Mouse (Mus musculus): ENCODE data around the gene Hmcn1.

Gene Hmcn1

GRCm38 (mm10) chr1:150993162-150994064, at the start of gene Hmcn1:
Hmcn1 (minus strand) TSS chr1:150993435.
- no peak for DNase-seq

- no peak for DNase-seq
Measured at GRCm38 (mm10) chr1:151040945-151041649, 47.9 kb upstream of the Hmcn1 start.

GRCm38 (mm10) chr1:151040290-151040689, 47.1 kb upstream of the Hmcn1 start:
- no peak for DNase-seq

- DNase-seq: no peak
Measured at GRCm38 (mm10) chr1:151039189-151039588, 46.0 kb upstream of the Hmcn1 start.

GRCm38 (mm10) chr1:151038566-151038965, 45.3 kb upstream of the Hmcn1 start:
- no peak for DNase-seq

GRCm38 (mm10) chr1:151036405-151036985, 43.3 kb upstream of the Hmcn1 start:
- no peak for DNase-seq

GRCm38 (mm10) chr1:151035766-151036165, 42.5 kb upstream of the Hmcn1 start:
- DNase-seq: no peak

- peak; percentile 36 for DNase-seq
Measured at GRCm38 (mm10) chr1:151034993-151035592, 41.9 kb upstream of the Hmcn1 start.

GRCm38 (mm10) chr1:151033291-151033690, 40.1 kb upstream of the Hmcn1 start:
- DNase-seq: no peak

- no peak for DNase-seq
Measured at GRCm38 (mm10) chr1:151031581-151031980, 38.3 kb upstream of the Hmcn1 start.

- no peak for DNase-seq
Measured at GRCm38 (mm10) chr1:151031086-151031485, 37.9 kb upstream of the Hmcn1 start.

GRCm38 (mm10) chr1:151025049-151025773, 32.0 kb upstream of the Hmcn1 start:
- DNase-seq: no peak

GRCm38 (mm10) chr1:151019273-151019890, 26.1 kb upstream of the Hmcn1 start:
- no peak for DNase-seq

- DNase-seq: peak; percentile 39
Measured at GRCm38 (mm10) chr1:151011056-151011455, 17.8 kb upstream of the Hmcn1 start.

GRCm38 (mm10) chr1:151009115-151009797, 16.0 kb upstream of the Hmcn1 start:
- peak; percentile 61 for DNase-seq

GRCm38 (mm10) chr1:151007747-151008146, 14.5 kb upstream of the Hmcn1 start:
- DNase-seq: no peak

GRCm38 (mm10) chr1:151004007-151004406, 10.8 kb upstream of the Hmcn1 start:
- DNase-seq: no peak

- no peak for DNase-seq
Measured at GRCm38 (mm10) chr1:151001868-151002428, 8.7 kb upstream of the Hmcn1 start.

- no peak for DNase-seq
Measured at GRCm38 (mm10) chr1:151000714-151001113, 7.5 kb upstream of the Hmcn1 start.

GRCm38 (mm10) chr1:150994612-150995011, 1.4 kb upstream of the Hmcn1 start:
- DNase-seq: no peak

- no peak for DNase-seq
Measured at GRCm38 (mm10) chr1:150992711-150993161, 499 bp downstream of the Hmcn1 start.

Data from cerebellum, adult 8-10 months (tissue).